Mouse (Mus musculus): Measurements from ENCODE around the gene Ap5s1. TPM values are rescaled to one million over a fixed set of nuclear protein-coding genes. Genes with fewer than 3 reads are reported as not detected.
A peak's percentile ranks its signal among the peaks of the same experiment; 100 is the strongest.

Ap5s1 gene
- polyA plus RNA-seq, 1 experiment from 2014 or later: 26.6 TPM

GRCm38 (mm10) chr2:131179990-131180587, 26.8 kb upstream of the Ap5s1 start, which contains the start of gene Cenpb:
TSS of gene Cenpb (minus strand) at chr2:131180067.
- no peaks in the 10 kb centered on the region for H3K27me3 ChIP-seq (ENCODE audit: control insufficient read depth, insufficient read depth, low read length)
- no peaks in the 10 kb centered on the region for H3K9me3 ChIP-seq (ENCODE audit: control insufficient read depth, low read length)
- H3K4me3 ChIP-seq (ENCODE audit: low read depth, low read length): peak within 1 kb of the TSS; percentile 84
- H3K9ac ChIP-seq (ENCODE audit: low read length): peak within 1 kb of the TSS; percentile 97
- DNase-seq (ENCODE audit: low spot score, missing footprints) (peak; percentile 99), ATAC-seq (ENCODE audit: low FRiP score) (peak; percentile 85)
- H3K4me1 ChIP-seq (ENCODE audit: control insufficient read depth, insufficient read depth, low read length): peaks cover 33% of the 10 kb centered on the region
- H3K36me3 ChIP-seq (ENCODE audit: control insufficient read depth, insufficient read depth, low read length): no peaks in the 10 kb centered on the region
- WGBS: 3% methylated on average over 37 of the region's 57 CpGs
- H3K4me2 ChIP-seq: peak within 1 kb of the TSS; percentile 99
- H3K27ac ChIP-seq (ENCODE audit: low read depth, low read length): peak within 1 kb of the TSS; percentile 85

DNA sequence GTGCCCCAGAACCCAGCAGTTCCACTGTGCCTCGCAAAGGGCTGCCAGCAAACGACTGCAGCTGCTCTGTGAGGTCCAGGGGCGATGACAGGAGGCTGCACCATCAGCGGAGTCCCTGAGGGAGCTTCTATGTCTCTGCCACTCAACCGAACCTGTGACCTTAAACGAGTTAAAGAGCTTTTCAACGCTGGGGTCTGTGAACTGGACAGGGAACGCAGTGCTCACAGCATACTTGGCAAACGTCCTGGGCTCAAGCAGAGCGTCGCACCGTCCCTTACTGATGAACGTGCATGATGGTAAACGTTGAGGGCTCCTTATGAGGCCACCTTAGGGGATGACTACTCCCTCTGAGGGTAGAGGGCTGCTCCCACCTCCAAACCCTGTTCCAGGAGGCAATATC, 20.5 kb upstream of the Ap5s1 start:
- Histone ChIP-seq H3K4me3 (ENCODE audit: low read depth, low read length) (peak overlapping the region; percentile 77), H3K9me3 (ENCODE audit: control insufficient read depth, low read length) (no peaks in the 10 kb centered on the region), H3K4me1 (ENCODE audit: control insufficient read depth, insufficient read depth, low read length) (peaks cover 40% of the 10 kb centered on the region), H3K27ac (ENCODE audit: low read depth, low read length) (no peak overlapping the region), H3K27me3 (ENCODE audit: control insufficient read depth, insufficient read depth, low read length) (no peaks in the 10 kb centered on the region; the same call in 1 of the 2 replicates), H3K9ac (ENCODE audit: low read length) (peak overlapping the region; percentile 90), H3K4me2 (peak overlapping the region; percentile 85), H3K36me3 (ENCODE audit: control insufficient read depth, insufficient read depth, low read length) (no peaks in the 10 kb centered on the region)
- WGBS: 2% methylated on average over 14 of the region's 14 CpGs
- no peak for DNase-seq (ENCODE audit: low spot score, missing footprints)
- ATAC-seq (ENCODE audit: low FRiP score): no peak

- H3K9ac ChIP-seq (ENCODE audit: low read length): peak within 1 kb of the TSS; percentile 90
- H3K4me1 ChIP-seq (ENCODE audit: control insufficient read depth, insufficient read depth, low read length): peaks cover 43% of the 10 kb centered on the region
- DNase-seq (ENCODE audit: low spot score, missing footprints) (peak; percentile 98), ATAC-seq (ENCODE audit: low FRiP score) (peak; percentile 83)
- H3K9me3 ChIP-seq (ENCODE audit: control insufficient read depth, low read length): no peaks in the 10 kb centered on the region
- peak within 1 kb of the TSS; percentile 68; the same call in 1 of the 2 replicates for H3K27ac ChIP-seq (ENCODE audit: low read depth, low read length)
- no peaks in the 10 kb centered on the region; the same call in 1 of the 2 replicates for H3K27me3 ChIP-seq (ENCODE audit: control insufficient read depth, insufficient read depth, low read length)
- H3K4me2 ChIP-seq: peak within 1 kb of the TSS; percentile 85
- peak within 1 kb of the TSS; percentile 77 for H3K4me3 ChIP-seq (ENCODE audit: low read depth, low read length)
- 1% methylated on average over 36 of the region's 43 CpGs for WGBS
- H3K36me3 ChIP-seq (ENCODE audit: control insufficient read depth, insufficient read depth, low read length): 0 out of 2 replicates have a peak, but pooled peaks cover 2% of the 10 kb centered on the region
Observed at GRCm38 (mm10) chr2:131186771-131187601, 19.9 kb upstream of the Ap5s1 start, which contains the start of the genes Cdc25b and Spef1. TSS of gene Cdc25b (plus strand) at chr2:131186949. TSS of gene Spef1 (minus strand) at chr2:131187282.

DNA sequence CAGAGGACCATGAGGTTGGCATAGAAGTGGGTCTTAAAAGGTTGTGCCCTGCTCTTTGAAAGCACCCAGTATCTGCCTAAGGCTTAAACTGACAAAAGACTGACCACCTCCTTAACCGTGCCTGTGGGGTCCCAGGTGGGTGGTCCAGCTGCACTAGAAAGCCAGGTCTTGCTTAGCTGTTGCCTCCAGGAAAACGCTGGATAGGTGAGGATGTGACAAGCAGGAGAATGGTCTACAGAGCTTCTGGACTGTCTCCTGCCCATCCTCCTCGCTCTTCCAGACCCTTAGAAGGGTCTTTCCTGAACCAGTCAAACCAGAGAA, 19.3 kb upstream of the Ap5s1 start:
- Histone ChIP-seq H3K4me1 (ENCODE audit: control insufficient read depth, insufficient read depth, low read length) (peaks cover 43% of the 10 kb centered on the region), H3K4me2 (peak overlapping the region; percentile 85), H3K36me3 (ENCODE audit: control insufficient read depth, insufficient read depth, low read length) (0 out of 2 replicates have a peak, but pooled peaks cover 2% of the 10 kb centered on the region), H3K27ac (ENCODE audit: low read depth, low read length) (0 out of 2 replicates have a peak overlapping the region, but pooled peaks have one; percentile 68), H3K9ac (ENCODE audit: low read length) (peak overlapping the region; percentile 90), H3K27me3 (ENCODE audit: control insufficient read depth, insufficient read depth, low read length) (no peaks in the 10 kb centered on the region; the same call in 1 of the 2 replicates), H3K9me3 (ENCODE audit: control insufficient read depth, low read length) (no peaks in the 10 kb centered on the region), H3K4me3 (ENCODE audit: low read depth, low read length) (peak overlapping the region; percentile 77)
- WGBS: 19% methylated on average over 3 of the region's 3 CpGs
- no peak for ATAC-seq (ENCODE audit: low FRiP score)
- DNase-seq (ENCODE audit: low spot score, missing footprints): no peak

GRCm38 (mm10) chr2:131188311-131188710, 18.6 kb upstream of the Ap5s1 start:
- Histone ChIP-seq H3K27ac (ENCODE audit: low read depth, low read length) (no peak overlapping the region), H3K9ac (ENCODE audit: low read length) (no peak overlapping the region; the same call in 1 of the 2 replicates), H3K9me3 (ENCODE audit: control insufficient read depth, low read length) (no peaks in the 10 kb centered on the region), H3K4me3 (ENCODE audit: low read depth, low read length) (peak overlapping the region; percentile 77), H3K27me3 (ENCODE audit: control insufficient read depth, insufficient read depth, low read length) (no peaks in the 10 kb centered on the region; the same call in 1 of the 2 replicates), H3K4me1 (ENCODE audit: control insufficient read depth, insufficient read depth, low read length) (peaks cover 43% of the 10 kb centered on the region), H3K4me2 (peak overlapping the region; percentile 85), H3K36me3 (ENCODE audit: control insufficient read depth, insufficient read depth, low read length) (peaks cover 5% of the 10 kb centered on the region; the same call in 1 of the 2 replicates)
- 94% methylated on average over 5 of the region's 5 CpGs for WGBS
- no peak for ATAC-seq (ENCODE audit: low FRiP score)
- DNase-seq (ENCODE audit: low spot score, missing footprints): no peak

DNA sequence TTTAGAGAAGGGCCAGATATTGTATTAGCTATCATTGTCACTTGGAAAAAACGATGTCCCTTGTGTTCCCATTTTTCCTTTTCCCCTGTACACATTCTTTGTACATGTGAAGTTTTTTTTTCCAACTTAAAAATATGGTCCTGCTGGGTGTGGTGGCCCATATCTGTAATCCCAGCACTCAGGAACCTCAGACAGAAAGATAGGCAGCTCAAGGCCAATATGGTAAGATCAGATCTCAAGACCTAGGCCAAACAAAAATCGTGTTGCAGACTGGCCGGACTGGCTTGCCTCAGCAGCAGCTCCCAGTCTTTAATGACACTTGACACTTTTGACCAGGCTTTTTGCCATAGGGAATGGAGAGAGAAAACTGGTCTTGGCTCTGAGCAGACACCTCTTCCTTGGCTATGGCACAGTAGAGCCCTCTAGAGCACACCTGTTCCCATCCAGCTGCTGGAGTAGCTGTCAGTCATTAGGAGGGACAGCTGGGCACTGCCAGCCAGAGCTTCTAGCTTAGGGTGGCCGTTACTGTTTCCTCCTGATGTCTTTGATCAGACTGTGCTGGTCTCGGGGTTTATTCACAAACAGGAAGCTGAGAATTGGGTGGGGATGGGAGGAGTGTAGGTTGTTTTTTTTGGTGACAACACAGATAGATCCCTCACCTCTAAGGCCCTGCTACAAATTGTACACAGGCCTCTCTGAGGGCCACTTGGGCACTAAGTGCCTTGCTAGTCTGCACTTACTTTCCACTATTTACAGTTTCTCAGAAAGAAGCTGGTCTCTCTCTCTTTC, 17.2 kb upstream of the Ap5s1 start:
- H3K27me3 ChIP-seq (ENCODE audit: control insufficient read depth, insufficient read depth, low read length): no peaks in the 10 kb centered on the region; the same call in 1 of the 2 replicates
- peak overlapping the region; percentile 85 for H3K4me2 ChIP-seq
- WGBS: 34% methylated on average over 5 of the region's 5 CpGs
- ATAC-seq (ENCODE audit: low FRiP score) (no peak), DNase-seq (ENCODE audit: low spot score, missing footprints) (no peak)
- peak overlapping the region; percentile 10; the same call in 1 of the 2 replicates for H3K9ac ChIP-seq (ENCODE audit: low read length)
- peaks cover 14% of the 10 kb centered on the region for H3K36me3 ChIP-seq (ENCODE audit: control insufficient read depth, insufficient read depth, low read length)
- no peaks in the 10 kb centered on the region for H3K9me3 ChIP-seq (ENCODE audit: control insufficient read depth, low read length)
- H3K4me1 ChIP-seq (ENCODE audit: control insufficient read depth, insufficient read depth, low read length): peaks cover 43% of the 10 kb centered on the region
- peak overlapping the region; percentile 93 for H3K27ac ChIP-seq (ENCODE audit: low read depth, low read length)
- H3K4me3 ChIP-seq (ENCODE audit: low read depth, low read length): peak overlapping the region; percentile 12; the same call in 1 of the 2 replicates

DNA sequence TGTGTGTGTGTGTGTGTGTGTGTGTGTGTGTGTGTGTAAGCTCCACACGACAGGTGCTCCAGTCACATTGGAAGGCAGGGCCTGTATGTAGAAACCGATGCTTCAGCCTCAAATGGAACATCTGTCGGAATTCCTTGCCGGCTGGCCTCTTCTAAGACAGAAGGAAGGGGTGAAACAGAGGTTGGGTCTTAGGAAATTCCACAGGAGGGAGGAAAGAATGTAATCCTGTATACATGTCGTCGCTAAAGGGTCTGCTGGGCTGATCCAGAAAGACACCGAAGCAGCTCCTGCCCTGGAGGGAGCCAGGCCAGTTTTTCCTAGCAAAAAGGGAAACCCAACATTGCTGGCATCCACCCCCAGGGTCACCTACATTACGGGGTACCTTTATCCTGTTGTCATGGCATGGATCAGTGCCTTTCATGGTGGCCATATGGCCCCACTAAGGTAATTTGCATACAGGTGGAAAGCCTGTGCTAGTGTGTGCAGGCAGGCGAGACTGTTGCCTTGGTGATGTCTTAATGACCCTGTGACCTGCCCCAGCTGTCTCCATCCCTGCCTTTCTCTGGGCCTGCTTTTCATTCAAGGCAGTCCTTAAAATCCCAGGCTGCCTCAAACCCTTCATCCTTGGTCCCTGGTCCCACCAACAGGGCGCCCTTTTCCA, 16.4 kb upstream of the Ap5s1 start:
- Histone ChIP-seq H3K9ac (ENCODE audit: low read length) (peak overlapping the region; percentile 32), H3K9me3 (ENCODE audit: control insufficient read depth, low read length) (no peaks in the 10 kb centered on the region), H3K27ac (ENCODE audit: low read depth, low read length) (peak overlapping the region; percentile 93), H3K4me3 (ENCODE audit: low read depth, low read length) (no peak overlapping the region), H3K36me3 (ENCODE audit: control insufficient read depth, insufficient read depth, low read length) (peaks cover 16% of the 10 kb centered on the region), H3K4me2 (peak overlapping the region; percentile 85), H3K27me3 (ENCODE audit: control insufficient read depth, insufficient read depth, low read length) (no peaks in the 10 kb centered on the region; the same call in 1 of the 2 replicates), H3K4me1 (ENCODE audit: control insufficient read depth, insufficient read depth, low read length) (peaks cover 43% of the 10 kb centered on the region)
- WGBS: 8% methylated on average over 10 of the region's 10 CpGs
- peak; percentile 84 for ATAC-seq (ENCODE audit: low FRiP score)
- DNase-seq (ENCODE audit: low spot score, missing footprints): peak; percentile 96

GRCm38 (mm10) chr2:131191005-131191390, 15.9 kb upstream of the Ap5s1 start:
- Histone ChIP-seq H3K4me3 (ENCODE audit: low read depth, low read length) (no peak overlapping the region), H3K4me2 (peak overlapping the region; percentile 85; the same call in 1 of the 2 replicates)

More at GRCm38 (mm10) chr2:131191005-131191390, 15.9 kb upstream of the Ap5s1 start:
- Histone ChIP-seq H3K4me1 (ENCODE audit: control insufficient read depth, insufficient read depth, low read length) (peaks cover 43% of the 10 kb centered on the region), H3K27me3 (ENCODE audit: control insufficient read depth, insufficient read depth, low read length) (no peaks in the 10 kb centered on the region; the same call in 1 of the 2 replicates), H3K27ac (ENCODE audit: low read depth, low read length) (peak overlapping the region; percentile 93), H3K9me3 (ENCODE audit: control insufficient read depth, low read length) (no peaks in the 10 kb centered on the region), H3K36me3 (ENCODE audit: control insufficient read depth, insufficient read depth, low read length) (peaks cover 16% of the 10 kb centered on the region), H3K9ac (ENCODE audit: low read length) (peak overlapping the region; percentile 41)
- ATAC-seq (ENCODE audit: low FRiP score) (no peak), DNase-seq (ENCODE audit: low spot score, missing footprints) (no peak)
- 58% methylated on average over 7 of the region's 7 CpGs for WGBS

Measured in midbrain, embryonic 11.5 days (tissue).